Mouse (Mus musculus) common myeloid progenitor, adult 5-6 weeks (primary cell): ENCODE measurements at regions not wholly inside any gene's neighbourhood (a gene's known extent, or its start where the extent isn't known, plus 50 kb on each side); places are given as distances from the start of the nearest gene placed in this dataset.
"Not testable (repeated sequence)": the region's sequence is repeated elsewhere in the genome, so short reads cannot be mapped to it uniquely, and the experiment has no call there.

Source experiments
- ATAC-seq: replicated peaks from 2 replicates; pipeline ENCODE4 v1.8.0; 2016; ENCODE audit warnings: low read depth, mild to moderate bottlenecking, moderate TSS enrichment, inconsistent platforms; ENCODE audit not compliant: poor library complexity, severe bottlenecking

DNA sequence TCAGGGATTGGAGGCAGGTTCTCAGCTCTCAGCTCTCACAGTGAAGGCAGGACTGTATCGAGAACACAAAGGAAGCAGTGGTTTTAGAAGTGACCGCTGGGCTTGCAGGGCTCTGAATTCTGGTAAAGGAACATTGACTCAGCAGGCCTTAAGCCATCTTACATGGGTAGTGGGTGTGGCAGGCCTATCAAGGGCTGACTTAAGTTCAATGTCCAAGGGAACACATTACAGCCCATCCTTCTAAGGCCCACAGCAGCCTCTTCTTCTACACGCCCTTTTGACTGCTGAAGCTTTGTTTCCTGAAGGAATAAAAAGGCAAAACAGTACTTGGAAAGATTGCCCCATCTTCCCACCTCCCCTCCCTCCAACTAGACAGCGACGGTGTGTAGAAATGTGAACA lies 137.6 kb downstream of the Tnfsf18 start:
- no peak for ATAC-seq

DNA sequence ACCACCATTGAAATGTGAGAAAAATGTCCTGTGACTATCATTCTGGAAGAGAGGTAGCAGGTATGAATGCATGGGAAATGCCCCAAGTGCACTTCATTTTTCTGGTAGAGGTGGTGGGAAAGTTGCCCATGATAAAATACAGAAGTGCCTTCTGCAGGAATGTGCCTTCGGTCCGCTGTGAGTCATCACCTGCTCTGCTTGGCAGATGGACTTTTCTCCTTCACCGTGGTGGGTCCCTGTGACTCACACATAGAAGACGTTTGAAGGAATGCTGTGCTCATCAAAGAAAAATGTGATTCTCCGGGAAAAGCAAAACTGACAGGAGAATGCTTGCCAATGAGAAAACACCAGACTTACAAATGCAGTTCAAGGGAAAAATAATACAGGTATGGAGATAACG lies 126.8 kb downstream of the Tnfsf18 start:
- ATAC-seq: no peak

DNA sequence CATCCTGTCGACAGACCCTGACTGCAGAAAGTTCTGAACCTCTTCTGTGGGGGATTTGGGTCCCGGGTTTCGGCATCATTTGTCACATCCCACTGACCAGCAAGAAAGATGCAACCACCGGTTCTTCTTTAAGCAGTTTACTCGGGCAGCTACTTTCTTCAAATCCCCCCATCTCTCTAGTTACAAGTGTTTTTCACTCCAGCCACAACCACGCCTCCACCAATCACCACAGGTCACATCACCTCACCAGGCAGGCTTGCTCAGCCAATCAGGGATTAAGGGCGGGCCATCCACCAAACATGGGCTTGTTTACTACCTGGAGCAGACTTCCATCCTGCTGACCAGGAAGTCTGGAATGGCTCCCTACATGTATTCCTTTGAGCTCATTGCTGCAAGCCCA lies 119.6 kb downstream of the Tnfsf18 start:
- not testable (repeated sequence) for ATAC-seq

DNA sequence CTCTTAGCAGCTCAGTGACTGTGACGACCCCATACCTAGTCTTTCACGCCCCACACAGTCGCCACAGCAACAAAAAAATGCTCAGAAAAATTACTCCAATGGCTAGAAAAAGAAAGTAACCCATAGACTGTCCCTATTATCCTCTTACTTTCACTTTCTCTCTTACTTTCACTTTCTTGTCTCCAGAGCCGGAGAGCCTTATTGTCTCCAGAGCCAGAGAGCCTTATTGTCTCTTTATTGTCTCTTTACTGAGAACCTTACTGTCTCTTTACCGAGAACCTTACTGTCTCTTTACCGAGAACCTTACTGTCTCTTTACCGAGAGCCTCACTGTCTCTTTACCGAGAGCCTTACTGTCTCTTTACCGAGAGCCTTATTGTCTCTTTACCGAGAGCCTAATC lies 119.2 kb downstream of the Tnfsf18 start:
- not testable (repeated sequence) for ATAC-seq

DNA sequence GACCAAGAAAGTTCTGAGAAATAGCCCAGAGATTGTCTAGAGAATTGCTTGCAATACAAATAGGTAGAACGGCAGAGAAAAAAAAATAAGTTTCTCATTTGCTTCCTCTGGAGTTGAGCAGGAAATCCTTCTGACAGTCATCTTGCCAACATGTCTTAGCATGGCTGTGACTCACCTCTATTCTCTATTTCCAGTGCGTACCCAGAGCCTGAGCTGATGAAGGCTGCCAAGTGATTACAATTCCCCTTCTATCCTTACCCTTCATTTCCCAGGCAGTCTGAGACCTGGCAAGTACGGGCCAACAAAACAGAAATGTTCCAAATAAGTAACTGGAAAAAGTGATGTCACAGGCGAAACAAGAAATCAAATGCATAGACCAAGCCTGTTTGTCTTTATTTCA lies 113.0 kb downstream of the Tnfsf18 start:
- ATAC-seq: no peak

DNA sequence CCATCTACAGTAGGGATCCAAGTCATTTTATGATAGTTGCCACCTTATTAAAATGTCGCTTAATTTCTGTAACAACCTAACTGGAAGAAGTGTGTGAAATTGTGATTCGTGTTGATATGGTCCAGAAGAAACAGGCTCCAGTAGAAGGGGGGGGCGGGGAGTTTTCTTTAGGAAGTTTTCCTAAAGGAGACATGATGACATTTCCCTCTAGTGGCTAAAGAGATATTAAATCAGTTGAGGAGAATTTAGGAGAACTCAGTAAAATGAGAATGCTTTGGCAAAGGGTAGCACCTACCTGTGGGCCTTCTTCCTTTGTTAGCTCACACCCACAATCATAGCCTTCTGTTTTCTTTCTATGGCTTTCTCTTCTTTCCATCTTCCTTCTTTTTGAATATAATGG lies 107.7 kb downstream of the Tnfsf18 start:
- ATAC-seq: no peak

DNA sequence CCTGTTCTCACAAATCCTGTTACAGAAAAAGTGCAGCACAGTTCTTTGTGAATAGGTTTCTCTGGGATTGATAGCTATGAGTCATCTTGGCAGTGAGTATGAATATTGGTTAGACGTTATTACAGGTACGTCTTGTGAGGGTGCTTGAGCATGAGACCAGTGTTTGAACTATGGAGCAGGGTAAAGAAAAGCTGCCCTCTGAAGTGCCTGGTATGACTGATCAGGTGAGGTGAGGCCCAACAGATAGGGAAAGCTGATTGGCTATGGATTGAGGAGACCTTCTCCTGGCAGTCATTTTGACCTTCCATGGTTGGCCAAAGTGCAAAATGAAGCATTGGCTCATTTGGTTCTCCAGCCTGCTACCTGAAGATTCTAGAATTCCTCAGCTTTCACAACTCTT lies 106.7 kb downstream of the Tnfsf18 start:
- ATAC-seq: no peak

DNA sequence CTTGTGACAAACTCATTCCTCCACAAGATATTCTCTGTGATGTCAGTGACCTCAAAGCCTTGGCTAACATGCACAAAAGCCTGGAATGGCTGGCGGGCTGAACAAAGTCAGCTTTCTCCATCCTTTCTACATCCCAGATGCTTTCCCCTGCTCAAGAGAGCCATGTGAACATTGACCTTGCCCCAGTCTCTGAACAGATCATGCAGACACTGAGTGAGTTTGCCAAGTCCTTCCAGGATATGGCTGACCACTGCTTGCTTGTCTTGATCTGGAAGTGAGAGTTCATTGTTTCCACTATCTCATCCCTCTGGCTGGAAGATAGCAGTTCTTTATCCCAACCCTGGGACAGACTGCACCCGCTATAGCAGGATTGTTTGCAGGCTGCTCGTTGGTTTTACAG lies 103.7 kb downstream of the Tnfsf18 start:
- no peak for ATAC-seq

DNA sequence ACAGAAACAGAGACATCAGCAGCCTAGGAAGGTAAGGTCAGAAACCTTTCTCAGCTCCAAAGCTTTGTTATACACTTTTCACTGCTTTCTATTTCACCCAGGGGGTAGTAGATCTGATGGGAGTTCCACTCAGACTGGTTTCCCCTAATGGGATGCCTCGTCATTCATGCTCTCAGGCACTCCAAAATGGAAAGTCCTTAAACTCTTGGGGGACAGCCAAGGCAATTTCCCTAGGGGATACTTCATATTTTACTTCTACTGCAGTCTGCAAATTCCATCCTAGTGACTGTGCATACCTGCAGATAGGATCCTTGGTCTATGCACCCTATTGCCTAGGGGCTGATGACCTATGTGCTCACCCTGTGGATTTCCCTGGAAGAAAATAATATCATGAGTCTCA lies 82.1 kb downstream of the Tnfsf18 start:
- no peak for ATAC-seq

DNA sequence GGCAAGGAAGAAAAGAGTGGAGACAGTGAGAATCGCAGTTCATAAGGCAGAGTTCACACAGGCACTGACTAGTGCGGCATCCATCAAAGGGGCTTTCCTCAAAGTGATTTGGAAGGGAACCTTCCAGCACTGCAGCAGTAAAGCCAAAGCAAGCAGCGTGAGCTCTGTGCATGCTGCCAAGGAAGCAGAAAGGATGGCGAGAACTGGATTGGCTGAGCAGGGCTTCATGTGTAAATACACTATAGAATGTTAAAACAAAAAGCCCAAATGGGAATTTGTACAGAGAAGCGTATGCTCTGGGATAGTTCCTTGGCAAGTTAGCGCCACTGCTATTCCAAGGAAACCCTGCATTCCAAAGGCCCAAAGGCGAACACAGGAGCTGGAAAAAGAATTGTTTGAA lies 81.5 kb downstream of the Tnfsf18 start:
- ATAC-seq: no peak

DNA sequence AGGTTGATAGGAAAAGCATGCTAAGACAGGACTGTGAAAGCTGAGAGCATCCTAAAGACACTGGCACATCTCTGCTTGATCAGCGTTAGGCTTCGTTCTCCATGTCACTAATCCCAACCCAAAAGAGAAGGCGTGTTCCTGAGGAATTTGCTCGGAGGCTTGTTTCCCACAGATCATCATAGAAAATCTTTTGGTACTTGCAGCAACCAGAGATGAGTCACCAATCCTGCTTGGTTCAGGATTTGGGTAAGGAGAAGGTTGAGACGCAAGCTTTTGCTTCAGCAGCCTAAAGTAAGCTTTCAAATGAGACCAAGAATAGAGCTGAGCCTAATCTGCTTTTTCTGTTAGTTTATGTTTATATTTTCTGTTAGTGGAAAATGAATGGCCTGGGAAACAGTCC lies 80.7 kb downstream of the Tnfsf18 start:
- ATAC-seq: no peak

DNA sequence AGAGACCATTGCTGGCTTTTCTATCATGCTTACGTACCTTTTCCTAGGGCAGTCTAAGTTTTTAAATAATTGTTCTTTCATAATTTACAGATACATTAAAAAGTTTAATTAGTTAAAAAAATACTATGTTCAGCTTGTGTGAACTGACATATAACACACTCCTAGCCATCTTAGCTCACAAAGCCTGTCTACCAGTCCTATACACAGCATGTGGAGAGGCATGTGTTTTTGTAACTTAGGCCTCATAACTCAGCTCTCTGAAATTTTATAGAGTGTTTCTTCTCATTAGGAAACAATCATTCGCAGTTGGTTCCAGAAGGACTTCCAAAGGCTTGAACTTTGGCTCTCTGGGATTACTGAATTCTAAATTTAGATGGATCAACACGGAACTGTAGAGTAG lies 76.3 kb downstream of the Tnfsf18 start:
- no peak for ATAC-seq

DNA sequence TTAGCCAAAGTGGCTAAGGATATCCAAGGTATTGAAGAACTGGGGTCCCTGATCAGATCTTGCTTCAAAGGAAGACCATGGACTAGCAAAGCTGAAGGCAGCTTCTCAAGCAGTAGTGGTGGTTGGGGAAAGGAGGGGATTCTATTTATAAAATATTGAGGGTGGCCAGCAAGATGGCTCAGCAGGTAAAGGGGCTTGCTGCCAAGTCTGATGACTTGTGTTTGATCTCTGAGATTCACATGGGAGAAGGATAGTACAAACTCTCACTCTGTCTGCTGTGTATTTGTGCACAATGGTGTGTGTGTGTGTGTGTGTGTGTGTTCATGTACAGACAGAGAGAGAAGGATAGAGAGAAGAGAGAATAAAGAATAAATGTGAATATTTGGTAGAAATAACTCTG lies 73.4 kb downstream of the Tnfsf18 start:
- ATAC-seq: no peak

DNA sequence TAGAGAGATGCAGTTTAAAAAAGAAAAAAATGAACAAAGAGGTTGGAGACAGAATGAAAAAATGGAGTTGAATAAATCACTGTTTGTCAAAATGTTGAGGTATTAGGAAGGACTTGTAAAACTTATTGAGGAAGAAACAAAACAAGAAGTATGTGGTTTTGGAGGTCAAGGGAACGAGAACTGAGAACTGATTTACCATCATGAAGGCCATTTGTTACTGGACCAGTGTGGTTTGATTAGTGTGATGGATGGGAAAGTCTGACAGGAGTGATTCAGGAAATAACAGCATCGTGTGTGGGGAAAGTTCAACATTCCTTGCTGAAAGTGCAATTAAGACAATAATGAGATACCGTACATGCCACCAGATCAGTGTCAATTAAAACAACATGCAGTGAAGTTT lies 65.9 kb downstream of the Tnfsf18 start:
- peak; percentile 36; the same call in 1 of the 2 replicates for ATAC-seq
